Mouse (Mus musculus): ENCODE results near the gene Dlst. TPM values are rescaled to one million over a fixed set of nuclear protein-coding genes. Genes with fewer than 3 reads are reported as not detected.

The Dlst gene
- polyA plus RNA-seq, 2 experiments: 59.2 to 73.7 TPM

- H3K4me2 ChIP-seq (ENCODE audit: low read depth): no peak overlapping the region
- ATAC-seq (ENCODE audit: insufficient read depth) (no peak), DNase-seq (ENCODE audit: low read depth in 3 of 3, low spot score in 3 of 3) (peak in 2 of 3 experiments; percentile 18 to 19)
- TF ChIP-seq EP300 (IDR thresholded peaks at IDR 0.05; ENCODE audit: low read depth) (no peak), CTCF (IDR thresholded peaks at IDR 0.05; ENCODE audit: low read depth) (no peak)
- H3K27me3 ChIP-seq (ENCODE audit: control insufficient read depth, insufficient read depth, low read length): no peaks in the 10 kb centered on the region; the same call in 1 of the 2 replicates
- H3K4me1 ChIP-seq (replicated peaks; ENCODE audit: control insufficient read depth in 2 of 2, insufficient read depth in 2 of 2, low read length in 1 of 2): peaks cover 0 to 6% of the 10 kb centered on the region in 2 experiments; a peak in 2 of 4 replicates
- 41% methylated on average over 3 of the region's 3 CpGs for WGBS (ENCODE audit: insufficient replicate concordance)
- H3K36me3 ChIP-seq (replicated peaks; ENCODE audit: control insufficient read depth, insufficient read depth, low read depth): no peaks in the 10 kb centered on the region
- no peak overlapping the region for H3K4me3 ChIP-seq (ENCODE audit: insufficient read depth in 1 of 2, low read depth in 2 of 2, low read length in 2 of 2)
- H3K9me3 ChIP-seq (ENCODE audit: control insufficient read depth, low read length): no peaks in the 10 kb centered on the region
- no peak overlapping the region for H3K27ac ChIP-seq
- H3K9ac ChIP-seq (replicated peaks): no peak overlapping the region
These were observed 42.4 kb downstream of the Dlst start for GRCm38 (mm10) chr12:85153011-85153410.

GRCm38 (mm10) chr12:85156324-85156723 is 45.7 kb downstream of the Dlst start:
- ATAC-seq (ENCODE audit: insufficient read depth): no peak
- 19% methylated on average over 6 of the region's 6 CpGs for WGBS (ENCODE audit: insufficient replicate concordance)
- Histone ChIP-seq H3K27me3 (ENCODE audit: control insufficient read depth, insufficient read depth, low read length) (no peaks in the 10 kb centered on the region), H3K36me3 (replicated peaks; ENCODE audit: control insufficient read depth, insufficient read depth, low read depth) (no peaks in the 10 kb centered on the region), H3K4me1 (replicated peaks; ENCODE audit: control insufficient read depth in 2 of 2, insufficient read depth in 2 of 2, low read length in 1 of 2) (peaks cover 0 to 4% of the 10 kb centered on the region in 2 experiments; a peak in 2 of 4 replicates), H3K4me2 (ENCODE audit: low read depth) (no peak overlapping the region), H3K9me3 (ENCODE audit: control insufficient read depth, low read length) (no peaks in the 10 kb centered on the region), H3K9ac (replicated peaks) (no peak overlapping the region), H3K27ac (no peak overlapping the region), H3K4me3 (ENCODE audit: insufficient read depth in 1 of 2, low read depth in 2 of 2, low read length in 2 of 2) (no peak overlapping the region)
- no peak for DNase-seq (ENCODE audit: low read depth in 3 of 3, low spot score in 3 of 3)
- no peak for TF ChIP-seq CTCF (IDR thresholded peaks at IDR 0.05; ENCODE audit: low read depth)
- no peak for TF ChIP-seq EP300 (IDR thresholded peaks at IDR 0.05; ENCODE audit: low read depth)

DNA sequence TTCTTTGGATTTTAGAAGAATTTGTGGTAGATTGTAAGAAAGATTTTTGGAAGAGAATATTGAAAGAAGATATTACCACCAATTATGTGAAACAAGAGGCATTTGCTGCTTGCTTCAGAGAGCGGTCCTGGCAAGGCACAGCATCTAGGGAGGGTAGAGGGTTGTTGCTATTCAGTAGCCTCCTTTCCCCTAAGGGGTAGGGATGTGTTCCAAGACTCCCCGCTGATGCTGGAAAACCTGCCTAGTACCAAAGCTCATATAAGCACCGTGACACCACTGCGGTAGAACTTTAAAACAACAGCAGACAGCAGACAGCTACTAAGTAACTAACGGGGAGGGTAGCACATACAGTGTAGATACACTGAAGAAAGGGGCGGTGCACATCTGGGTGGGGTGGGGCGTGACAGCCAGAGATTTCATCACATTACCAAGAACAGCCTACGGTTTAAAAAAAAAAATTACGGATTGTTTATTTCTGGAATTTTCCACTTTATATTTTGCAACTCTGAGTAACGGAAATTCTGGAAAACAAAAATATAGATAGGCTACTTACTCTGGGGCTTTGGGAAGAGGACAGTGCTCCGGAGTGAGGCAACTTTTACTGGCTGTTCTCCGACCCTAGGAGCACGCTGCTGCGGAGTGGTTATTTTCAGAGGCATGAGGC is 47.3 kb downstream of the Dlst start:
- DNase-seq (ENCODE audit: low read depth in 3 of 3, low spot score in 3 of 3) (no peak), ATAC-seq (ENCODE audit: insufficient read depth) (no peak)
- Histone ChIP-seq H3K4me1 (replicated peaks; ENCODE audit: control insufficient read depth in 2 of 2, insufficient read depth in 2 of 2, low read length in 1 of 2) (no peaks in the 10 kb centered on the region; a peak in 1 of 4 replicates), H3K27ac (no peak overlapping the region), H3K4me3 (ENCODE audit: insufficient read depth in 1 of 2, low read depth in 2 of 2, low read length in 2 of 2) (no peak overlapping the region), H3K36me3 (replicated peaks; ENCODE audit: control insufficient read depth, insufficient read depth, low read depth) (no peaks in the 10 kb centered on the region), H3K9me3 (ENCODE audit: control insufficient read depth, low read length) (no peaks in the 10 kb centered on the region), H3K27me3 (ENCODE audit: control insufficient read depth, insufficient read depth, low read length) (no peaks in the 10 kb centered on the region), H3K4me2 (ENCODE audit: low read depth) (no peak overlapping the region), H3K9ac (replicated peaks) (no peak overlapping the region)
- TF ChIP-seq CTCF (IDR thresholded peaks at IDR 0.05; ENCODE audit: low read depth): no peak
- no peak for TF ChIP-seq EP300 (IDR thresholded peaks at IDR 0.05; ENCODE audit: low read depth)
- 68% methylated on average over 14 of the region's 14 CpGs for WGBS (ENCODE audit: insufficient replicate concordance)

GRCm38 (mm10) chr12:85158801-85159200 is 48.2 kb downstream of the Dlst start:
- Histone ChIP-seq H3K4me1 (replicated peaks; ENCODE audit: control insufficient read depth in 2 of 2, insufficient read depth in 2 of 2, low read length in 1 of 2) (no peaks in the 10 kb centered on the region; a peak in 1 of 4 replicates), H3K27me3 (ENCODE audit: control insufficient read depth, insufficient read depth, low read length) (no peaks in the 10 kb centered on the region), H3K4me3 (ENCODE audit: insufficient read depth in 1 of 2, low read depth in 2 of 2, low read length in 2 of 2) (no peak overlapping the region), H3K36me3 (replicated peaks; ENCODE audit: control insufficient read depth, insufficient read depth, low read depth) (no peaks in the 10 kb centered on the region), H3K4me2 (ENCODE audit: low read depth) (no peak overlapping the region), H3K9ac (replicated peaks) (no peak overlapping the region), H3K27ac (no peak overlapping the region), H3K9me3 (ENCODE audit: control insufficient read depth, low read length) (no peaks in the 10 kb centered on the region)
- TF ChIP-seq CTCF (IDR thresholded peaks at IDR 0.05; ENCODE audit: low read depth): no peak
- no peak for TF ChIP-seq EP300 (IDR thresholded peaks at IDR 0.05; ENCODE audit: low read depth)
- ATAC-seq (ENCODE audit: insufficient read depth): no peak
- 69% methylated on average over 8 of the region's 8 CpGs for WGBS (ENCODE audit: insufficient replicate concordance)
- no peak for DNase-seq (ENCODE audit: low read depth in 3 of 3, low spot score in 3 of 3)

- Histone ChIP-seq H3K27me3 (ENCODE audit: control insufficient read depth, insufficient read depth, low read length) (no peaks in the 10 kb centered on the region), H3K4me3 (ENCODE audit: insufficient read depth in 1 of 2, low read depth in 2 of 2, low read length in 2 of 2) (no peak overlapping the region), H3K4me2 (ENCODE audit: low read depth) (no peak overlapping the region), H3K36me3 (replicated peaks; ENCODE audit: control insufficient read depth, insufficient read depth, low read depth) (no peaks in the 10 kb centered on the region), H3K9me3 (ENCODE audit: control insufficient read depth, low read length) (no peaks in the 10 kb centered on the region), H3K27ac (no peak overlapping the region), H3K9ac (replicated peaks) (no peak overlapping the region), H3K4me1 (replicated peaks; ENCODE audit: control insufficient read depth in 2 of 2, insufficient read depth in 2 of 2, low read length in 1 of 2) (no peaks in the 10 kb centered on the region; a peak in 1 of 4 replicates)
- no peak for ATAC-seq (ENCODE audit: insufficient read depth)
- WGBS (ENCODE audit: insufficient replicate concordance): 49% methylated on average over 5 of the region's 5 CpGs
- no peak for DNase-seq (ENCODE audit: low read depth in 3 of 3, low spot score in 3 of 3)
- TF ChIP-seq EP300 (IDR thresholded peaks at IDR 0.05; ENCODE audit: low read depth): no peak
- TF ChIP-seq CTCF (IDR thresholded peaks at IDR 0.05; ENCODE audit: low read depth): no peak
These were observed 49.0 kb downstream of the Dlst start for GRCm38 (mm10) chr12:85159592-85159991.
